In genomic region chr7:17050933-17051594, GRCm38 (mm10) we compare ENCODE assay signal across 8 mouse cellular contexts. TPM values are rescaled to one million over a fixed set of nuclear protein-coding genes. Genes with fewer than 3 reads are reported as not detected.
DNase-seq lines count a peak whose midpoint lies in the region; ATAC-seq and TF ChIP-seq lines count a peak whose summit lies in the region.

No protein-coding gene starts in this region.

- peak; percentile 25 for TF ChIP-seq CTCF in G1E (IDR thresholded peaks at IDR 0.05; ENCODE audit: low read depth, low read length)
- peak; percentile 79 for TF ChIP-seq CTCF in kidney, postnatal 0 days (IDR thresholded peaks at IDR 0.05; ENCODE audit: low read depth)
- peak; percentile 84 for TF ChIP-seq CTCF in stomach, postnatal 0 days (IDR thresholded peaks at IDR 0.05; ENCODE audit: low read depth)

- no peak for TF ChIP-seq EP300 in stomach, postnatal 0 days (optimal IDR thresholded peaks at IDR 0.05)

- no peak overlapping the region for H3K4me2 ChIP-seq in hindbrain, embryonic 16.5 days (ENCODE audit: low read length)
- no peak overlapping the region for H3K4me2 ChIP-seq in kidney, postnatal 0 days (ENCODE audit: low read length)
- H3K4me2 ChIP-seq in stomach, postnatal 0 days (replicated peaks; ENCODE audit: low read depth), result no peak overlapping the region

- H3K27ac ChIP-seq in hindbrain, embryonic 10.5 days, result no peak overlapping the region
- no peak overlapping the region for H3K27ac ChIP-seq in hindbrain, embryonic 16.5 days (ENCODE audit: low read depth, low read length)
- H3K27ac ChIP-seq in kidney, postnatal 0 days, result no peak overlapping the region
- no peak overlapping the region for H3K27ac ChIP-seq in stomach, postnatal 0 days (replicated peaks)

- peaks cover 7% of the 10 kb centered on the region; the same call in 1 of the 2 replicates for H3K36me3 ChIP-seq in hindbrain, embryonic 10.5 days
- no peaks in the 10 kb centered on the region for H3K36me3 ChIP-seq in hindbrain, embryonic 16.5 days (ENCODE audit: control insufficient read depth, insufficient read depth, low read length)
- peaks cover 87% of the 10 kb centered on the region for H3K36me3 ChIP-seq in G1E (replicated peaks)
- H3K36me3 ChIP-seq in kidney, postnatal 0 days (ENCODE audit: insufficient read depth, low read length), result peaks cover 22% of the 10 kb centered on the region; the same call in 1 of the 2 replicates
- H3K36me3 ChIP-seq in stomach, postnatal 0 days (ENCODE audit: control insufficient read depth, insufficient read depth, low read length), result peaks cover 22% of the 10 kb centered on the region

- peaks cover 11% of the 10 kb centered on the region; the same call in 1 of the 2 replicates for H3K9me3 ChIP-seq in hindbrain, embryonic 10.5 days
- H3K9me3 ChIP-seq in hindbrain, embryonic 16.5 days (ENCODE audit: control insufficient read depth, low read length), result no peaks in the 10 kb centered on the region
- no peaks in the 10 kb centered on the region for H3K9me3 ChIP-seq in G1E (replicated peaks)
- no peaks in the 10 kb centered on the region for H3K9me3 ChIP-seq in kidney, postnatal 0 days (replicated peaks; ENCODE audit: low read length)
- no peaks in the 10 kb centered on the region for H3K9me3 ChIP-seq in stomach, postnatal 0 days (ENCODE audit: control insufficient read depth, low read length)

- WGBS in hindbrain, embryonic 10.5 days, result 8% methylated on average over 17 of the region's 17 CpGs
- WGBS in hindbrain, embryonic 16.5 days, result 10% methylated on average over 14 of the region's 17 CpGs
- 15% methylated on average over 15 of the region's 17 CpGs for WGBS in kidney, postnatal 0 days
- 14% methylated on average over 15 of the region's 17 CpGs for WGBS in stomach, postnatal 0 days

- peaks cover 7% of the 10 kb centered on the region for H3K4me1 ChIP-seq in hindbrain, embryonic 10.5 days (replicated peaks)
- peaks cover 3% of the 10 kb centered on the region; the same call in 1 of the 2 replicates for H3K4me1 ChIP-seq in hindbrain, embryonic 16.5 days (ENCODE audit: control insufficient read depth, insufficient read depth, low read depth, low read length)
- peaks cover 63% of the 10 kb centered on the region for H3K4me1 ChIP-seq in G1E (ENCODE audit: insufficient read depth, low read depth, low read length)
- no peaks in the 10 kb centered on the region for H3K4me1 ChIP-seq in kidney, postnatal 0 days (replicated peaks; ENCODE audit: insufficient read depth, low read length)
- H3K4me1 ChIP-seq in stomach, postnatal 0 days (replicated peaks; ENCODE audit: control insufficient read depth, insufficient read depth), result no peaks in the 10 kb centered on the region

- H3K9ac ChIP-seq in hindbrain, embryonic 16.5 days (ENCODE audit: low read depth, low read length), result no peak overlapping the region
- H3K9ac ChIP-seq in kidney, postnatal 0 days (ENCODE audit: low read depth, low read length), result no peak overlapping the region
- H3K9ac ChIP-seq in stomach, postnatal 0 days (ENCODE audit: low read length), result no peak overlapping the region

- peak; percentile 74 for DNase-seq in hindbrain, embryonic 10.5 days (ENCODE audit: low spot score)
- peak; percentile 49 for DNase-seq in G1E (ENCODE audit: low spot score)
- DNase-seq in cerebellum, postnatal 10 days, result peak; percentile 85 to 90
- peak; percentile 43 for DNase-seq in heart, adult 8-10 months (ENCODE audit: low spot score)
- DNase-seq in kidney, postnatal 0 days (ENCODE audit: low spot score), result peak; percentile 81
- DNase-seq in lung, postnatal 25 days (ENCODE audit: low spot score), result peak; percentile 70
- peak; percentile 87 for DNase-seq in stomach, postnatal 0 days (ENCODE audit: low spot score)

- H3K27me3 ChIP-seq in hindbrain, embryonic 10.5 days (ENCODE audit: insufficient read depth, poor library complexity, severe bottlenecking), result peaks cover 5% of the 10 kb centered on the region; the same call in 1 of the 2 replicates
- H3K27me3 ChIP-seq in hindbrain, embryonic 16.5 days (replicated peaks; ENCODE audit: control insufficient read depth, insufficient read depth, low read length), result no peaks in the 10 kb centered on the region
- H3K27me3 ChIP-seq in G1E (ENCODE audit: insufficient read depth, low read length), result no peaks in the 10 kb centered on the region
- no peaks in the 10 kb centered on the region for H3K27me3 ChIP-seq in kidney, postnatal 0 days (ENCODE audit: insufficient read depth, low read length)
- no peaks in the 10 kb centered on the region for H3K27me3 ChIP-seq in stomach, postnatal 0 days (ENCODE audit: control insufficient read depth, insufficient read depth, low read length)

- H3K4me3 ChIP-seq in hindbrain, embryonic 10.5 days, result no peak overlapping the region
- no peak overlapping the region for H3K4me3 ChIP-seq in hindbrain, embryonic 16.5 days (ENCODE audit: low read length)
- peak overlapping the region; percentile 58; the same call in 1 of the 2 replicates for H3K4me3 ChIP-seq in G1E (ENCODE audit: low read depth, low read length)
- no peak overlapping the region for H3K4me3 ChIP-seq in kidney, postnatal 0 days (replicated peaks; ENCODE audit: low read depth, low read length)
- H3K4me3 ChIP-seq in stomach, postnatal 0 days (ENCODE audit: low read depth, low read length), result no peak overlapping the region

- ATAC-seq in hindbrain, embryonic 16.5 days, result no peak
- no peak for ATAC-seq in G1E (ENCODE audit: extremely low read depth, insufficient number of reproducible peaks, low FRiP score, poor library complexity, severe bottlenecking)
- peak; percentile 44; the same call in 1 of the 2 replicates for ATAC-seq in kidney, postnatal 0 days (replicated peaks; ENCODE audit: low FRiP score, low read depth)
- ATAC-seq in stomach, postnatal 0 days (ENCODE audit: low FRiP score, low TSS enrichment), result peak; percentile 61

RNA-seq across cellular contexts. Expression of gene Hif3a, which starts 11.2 kb away (rescaled TPM):
- 4.8 and 5.6 TPM in 2 replicates for polyA plus RNA-seq in hindbrain, embryonic 10.5 days (2016; fragmentation: Nextera tagmentation; extraction: Ambion mirVana)
- polyA plus RNA-seq in hindbrain, embryonic 16.5 days (2015; fragmentation: Nextera tagmentation; extraction: Ambion mirVana), result 6.9 and 8.9 TPM in 2 replicates
- total RNA-seq in G1E (2014; fragmentation: Nextera tagmentation), result 240 and 246 TPM in 2 replicates
- 18.0 and 19.6 TPM in 2 replicates for total RNA-seq in G1E (2017)
- 162 and 183 TPM in 2 replicates for polyA plus RNA-seq in G1E (2012)
- 1 to 10 TPM in 2 of 4 experiments, under 1 TPM in 2; 0.80 to 3.1 (median 1.6) TPM for total RNA-seq in heart, adult 8-10 months (2022)
- 5.1 and 6.1 TPM in 2 replicates for polyA plus RNA-seq in kidney, postnatal 0 days (2015; fragmentation: Nextera tagmentation; extraction: Ambion mirVana)
- polyA plus RNA-seq in stomach, postnatal 0 days (2015; fragmentation: Nextera tagmentation; extraction: Ambion mirVana), result 3.4 and 4.0 TPM in 2 replicates

RNA-seq across cellular contexts. Expression of gene Psg16, which starts 22.8 kb away (rescaled TPM):
- 0.07 and 0.20 TPM in 2 replicates for polyA plus RNA-seq in hindbrain, embryonic 10.5 days (2016; fragmentation: Nextera tagmentation; extraction: Ambion mirVana)
- 5.0 and 5.6 TPM in 2 replicates for polyA plus RNA-seq in hindbrain, embryonic 16.5 days (2015; fragmentation: Nextera tagmentation; extraction: Ambion mirVana)
- total RNA-seq in G1E (2014; fragmentation: Nextera tagmentation) (0.87 and 1.9 TPM in 2 replicates), G1E (2017) (0.29 and 0.71 TPM in 2 replicates)
- polyA plus RNA-seq in G1E (2012), result 0.02 and 0.08 TPM in 2 replicates
- under 1 TPM in 3 of 4 experiments, not detected in 1; 0.09 to 0.22 (median 0.14) TPM for total RNA-seq in heart, adult 8-10 months (2022)
- 0.07 TPM in 1 of 2 replicates, not detected in the other for polyA plus RNA-seq in kidney, postnatal 0 days (2015; fragmentation: Nextera tagmentation; extraction: Ambion mirVana)
- polyA plus RNA-seq in stomach, postnatal 0 days (2015; fragmentation: Nextera tagmentation; extraction: Ambion mirVana), result 0.05 and 0.12 TPM in 2 replicates

RNA-seq across cellular contexts. Expression of gene Ppp5c, which starts 23.3 kb away (rescaled TPM):
- polyA plus RNA-seq in hindbrain, embryonic 10.5 days (2016; fragmentation: Nextera tagmentation; extraction: Ambion mirVana), result 126 and 136 TPM in 2 replicates
- polyA plus RNA-seq in hindbrain, embryonic 16.5 days (2015; fragmentation: Nextera tagmentation; extraction: Ambion mirVana), result 132 and 138 TPM in 2 replicates
- total RNA-seq in G1E (2014; fragmentation: Nextera tagmentation), result 102 and 112 TPM in 2 replicates
- 44.9 and 50.2 TPM in 2 replicates for total RNA-seq in G1E (2017)
- polyA plus RNA-seq in G1E (2012), result 92.9 and 94.1 TPM in 2 replicates
- total RNA-seq in heart, adult 8-10 months (2022), result 100 to 1,000 TPM in 2 of 4 experiments, 10 to 100 TPM in 2; 95.4 to 106 (median 99.0) TPM
- polyA plus RNA-seq in kidney, postnatal 0 days (2015; fragmentation: Nextera tagmentation; extraction: Ambion mirVana), result 82.0 and 95.4 TPM in 2 replicates
- polyA plus RNA-seq in stomach, postnatal 0 days (2015; fragmentation: Nextera tagmentation; extraction: Ambion mirVana), result 51.6 and 57.5 TPM in 2 replicates

RNA-seq across cellular contexts. Expression of gene Ccdc8, which starts 58.6 kb away (rescaled TPM):
- polyA plus RNA-seq in hindbrain, embryonic 10.5 days (2016; fragmentation: Nextera tagmentation; extraction: Ambion mirVana), result 7.3 and 13.5 TPM in 2 replicates
- 7.9 and 9.9 TPM in 2 replicates for polyA plus RNA-seq in hindbrain, embryonic 16.5 days (2015; fragmentation: Nextera tagmentation; extraction: Ambion mirVana)
- 7.1 and 8.2 TPM in 2 replicates for total RNA-seq in G1E (2014; fragmentation: Nextera tagmentation)
- total RNA-seq in G1E (2017), result 3.3 and 4.1 TPM in 2 replicates
- 17.6 and 18.6 TPM in 2 replicates for polyA plus RNA-seq in G1E (2012)
- total RNA-seq in heart, adult 8-10 months (2022), result 1 to 10 TPM; 3.2 to 5.1 (median 4.5) TPM
- 15.7 and 16.9 TPM in 2 replicates for polyA plus RNA-seq in kidney, postnatal 0 days (2015; fragmentation: Nextera tagmentation; extraction: Ambion mirVana)
- 4.7 and 6.7 TPM in 2 replicates for polyA plus RNA-seq in stomach, postnatal 0 days (2015; fragmentation: Nextera tagmentation; extraction: Ambion mirVana)

Comparison
In these comparisons a context has a peak if more than half of its experiments do, and no peak if none do; other contexts are left out.
1. ATAC-seq: peak in kidney, postnatal 0 days (single experiment) and stomach, postnatal 0 days (single experiment); none in hindbrain, embryonic 16.5 days (single experiment) and G1E (single experiment).
2. CTCF ChIP-seq: peak in every context shown above with its lines; median percentile 84 in stomach, postnatal 0 days; 79 in kidney, postnatal 0 days; 25 in G1E.
3. RNA of gene Hif3a, which starts 11.2 kb away (polyA plus RNA-seq): 162 to 183 TPM in G1E; 6.9 to 8.9 TPM in hindbrain, embryonic 16.5 days, 5.1 to 6.1 TPM in kidney, postnatal 0 days, 4.8 to 5.6 TPM in hindbrain, embryonic 10.5 days and 3.4 to 4.0 TPM in stomach, postnatal 0 days; every median in the first group is over 10 times any median in the second.
4. Peak in every context shown above with its lines, with median percentiles within 50 percentile points of each other: DNase-seq.